Mouse (Mus musculus) intestine, postnatal 0 days (tissue): ENCODE measurements around the gene Myog. TPM values are rescaled to one million over a fixed set of nuclear protein-coding genes. Genes with fewer than 3 reads are reported as not detected.

Source experiments
- ATAC-seq: fragments of 200-750 bp; cut with Nextera tagmentation; 2 replicates; pipeline ENCODE4 v1.8.0; 2017; ENCODE audit warnings: mild to moderate bottlenecking, moderate TSS enrichment, moderate library complexity
- H3K27ac ChIP-seq: fragments of 300-500 bp; sonication (generic); 2 replicates; pipeline ENCODE4 v1.5.1; 2014; ENCODE audit warnings: mild to moderate bottlenecking, low read depth, low read length, moderate library complexity
- H3K27me3 ChIP-seq: fragments of 300-500 bp; sonication (generic); replicated peaks from 2 replicates; pipeline ENCODE4 v1.6.1; 2014; ENCODE audit warnings: low read length, mixed read lengths; ENCODE audit not compliant: control insufficient read depth, insufficient read depth
- H3K36me3 ChIP-seq: fragments of 300-500 bp; sonication (generic); 2 replicates; pipeline ENCODE4 v1.6.1; 2014; ENCODE audit warnings: mild to moderate bottlenecking, moderate library complexity; ENCODE audit not compliant: control insufficient read depth, insufficient read depth
- H3K4me1 ChIP-seq: fragments of 300-500 bp; sonication (generic); replicated peaks from 2 replicates; pipeline ENCODE4 v1.6.1; 2014; ENCODE audit warnings: antibody characterized with exemption, low read length, mixed read lengths; ENCODE audit not compliant: control insufficient read depth, insufficient read depth
- H3K4me2 ChIP-seq: fragments of 300-500 bp; sonication (generic); replicated peaks from 2 replicates; pipeline ENCODE4 v1.6.1; 2014; ENCODE audit warnings: low read depth, mild to moderate bottlenecking, moderate library complexity
- H3K4me3 ChIP-seq: fragments of 300-500 bp; sonication (generic); 2 replicates; pipeline ENCODE4 v1.5.1; 2014; ENCODE audit warnings: low read depth, low read length
- H3K9ac ChIP-seq: fragments of 300-500 bp; sonication (generic); 2 replicates; pipeline ENCODE4 v1.6.1; 2014; ENCODE audit warnings: mild to moderate bottlenecking, low read depth, low read length
- H3K9me3 ChIP-seq: fragments of 300-500 bp; sonication (generic); 2 replicates; pipeline ENCODE4 v1.6.1; 2016; ENCODE audit warnings: mixed run types; ENCODE audit not compliant: control insufficient read depth
- CTCF ChIP-seq: sonication (generic); IDR thresholded peaks from 2 replicates; pipeline ENCODE4 v1.5.1; 2016; ENCODE audit warnings: low read depth, mild to moderate bottlenecking, control low read depth, antibody characterized with exemption, moderate library complexity
- WGBS: fragments of 180-500 bp; shearing (Covaris S2); extraction: QIAGEN DNeasy Blood & Tissue Kit; methylation state at CpG from one replicate; pipeline ENCODE4 v1.1.7; 2014; 5-methylcytosine and 5-hydroxymethylcytosine counted together
- polyA plus RNA-seq: library from polyadenylated mRNA; unstranded; fragments of >200 nt; fragmentation: Nextera tagmentation; extraction: Ambion mirVana; gene quantifications from 2 replicates; pipeline ENCODE4 v1.2.1, GENCODE M21; 2015

The Myog gene
- polyA plus RNA-seq, 1 experiment from 2014 or later, result 0.08 TPM

DNA sequence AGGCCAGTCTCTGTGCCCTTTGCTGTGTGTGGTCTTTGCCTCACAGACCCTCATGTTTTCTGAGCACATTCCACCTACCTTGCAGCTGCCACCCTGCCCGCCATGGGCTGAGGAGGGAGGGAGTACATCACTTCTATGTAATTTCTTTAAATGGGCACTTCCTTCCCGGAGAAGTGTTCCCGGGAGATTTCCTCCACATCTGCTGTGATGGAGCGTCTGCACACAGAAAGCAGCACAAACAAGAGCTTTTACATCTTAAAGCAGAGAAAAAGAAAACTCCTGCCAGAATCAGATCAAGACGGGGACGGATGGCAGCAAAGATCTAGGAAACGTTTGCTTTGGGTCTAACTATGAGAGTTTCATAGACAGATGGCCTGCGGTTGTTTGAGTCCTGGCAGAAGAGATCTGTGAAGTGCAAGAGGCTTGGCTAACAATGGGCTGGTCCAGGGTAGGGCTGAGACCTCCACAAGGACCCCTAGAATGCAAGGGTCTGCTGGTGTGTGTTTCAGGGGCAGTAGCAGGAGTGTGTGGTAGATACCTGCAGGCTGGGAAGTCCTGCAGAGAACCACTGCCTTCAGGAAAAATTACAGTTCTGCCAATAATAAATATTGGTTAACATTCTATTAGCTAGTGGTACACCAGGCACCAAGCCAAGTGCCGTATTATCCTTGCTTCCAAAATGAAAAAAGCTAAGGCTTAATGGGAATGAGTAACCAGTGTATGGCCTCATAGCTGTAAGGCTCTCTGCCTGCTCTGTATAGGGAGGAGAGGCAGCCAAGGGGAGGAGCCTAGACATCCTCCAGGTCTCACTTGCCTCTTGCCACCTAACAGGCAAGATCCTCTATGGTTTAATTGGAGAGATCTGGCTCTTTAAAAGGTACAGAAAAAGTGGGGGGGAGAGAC is 16.0 kb upstream of the Myog start:
- Histone ChIP-seq H3K4me3 (no peak overlapping the region), H3K9ac (no peak overlapping the region), H3K27ac (no peak overlapping the region), H3K36me3 (no peaks in the 10 kb centered on the region), H3K4me1 (no peaks in the 10 kb centered on the region), H3K27me3 (no peaks in the 10 kb centered on the region), H3K9me3 (no peaks in the 10 kb centered on the region), H3K4me2 (no peak overlapping the region)
- ATAC-seq, result no peak
- no peak for TF ChIP-seq CTCF
- WGBS, result 54% methylated on average over 9 of the region's 9 CpGs

DNA sequence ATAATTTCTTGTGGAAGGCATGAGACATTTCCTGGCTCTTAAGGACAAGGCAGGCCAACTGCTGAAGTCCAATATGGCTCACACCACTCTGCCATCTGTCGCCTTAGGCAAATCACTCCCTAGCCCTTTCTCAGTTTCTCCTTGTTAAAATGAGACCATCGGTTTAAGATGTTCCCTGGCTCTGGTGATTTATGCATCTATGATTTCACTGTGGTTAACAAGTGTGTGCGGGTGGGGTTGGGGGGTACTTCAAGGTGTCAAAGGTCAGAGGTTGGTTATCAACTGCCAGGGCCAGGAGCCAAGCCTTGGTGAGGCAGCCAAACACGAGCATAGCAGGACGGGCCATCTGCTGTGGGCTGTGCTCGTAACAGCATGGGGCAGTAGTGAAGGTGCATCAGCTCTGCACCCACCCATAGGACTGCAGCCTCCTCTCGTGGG is 15.3 kb upstream of the Myog start:
- no peak overlapping the region for H3K4me2 ChIP-seq
- H3K27me3 ChIP-seq, result no peaks in the 10 kb centered on the region
- no peaks in the 10 kb centered on the region for H3K9me3 ChIP-seq
- H3K9ac ChIP-seq, result no peak overlapping the region
- TF ChIP-seq CTCF, result no peak
- no peak overlapping the region for H3K4me3 ChIP-seq
- no peak overlapping the region for H3K27ac ChIP-seq
- WGBS, result 71% methylated on average over 7 of the region's 7 CpGs
- no peaks in the 10 kb centered on the region for H3K36me3 ChIP-seq
- ATAC-seq, result no peak
- H3K4me1 ChIP-seq, result no peaks in the 10 kb centered on the region

DNA sequence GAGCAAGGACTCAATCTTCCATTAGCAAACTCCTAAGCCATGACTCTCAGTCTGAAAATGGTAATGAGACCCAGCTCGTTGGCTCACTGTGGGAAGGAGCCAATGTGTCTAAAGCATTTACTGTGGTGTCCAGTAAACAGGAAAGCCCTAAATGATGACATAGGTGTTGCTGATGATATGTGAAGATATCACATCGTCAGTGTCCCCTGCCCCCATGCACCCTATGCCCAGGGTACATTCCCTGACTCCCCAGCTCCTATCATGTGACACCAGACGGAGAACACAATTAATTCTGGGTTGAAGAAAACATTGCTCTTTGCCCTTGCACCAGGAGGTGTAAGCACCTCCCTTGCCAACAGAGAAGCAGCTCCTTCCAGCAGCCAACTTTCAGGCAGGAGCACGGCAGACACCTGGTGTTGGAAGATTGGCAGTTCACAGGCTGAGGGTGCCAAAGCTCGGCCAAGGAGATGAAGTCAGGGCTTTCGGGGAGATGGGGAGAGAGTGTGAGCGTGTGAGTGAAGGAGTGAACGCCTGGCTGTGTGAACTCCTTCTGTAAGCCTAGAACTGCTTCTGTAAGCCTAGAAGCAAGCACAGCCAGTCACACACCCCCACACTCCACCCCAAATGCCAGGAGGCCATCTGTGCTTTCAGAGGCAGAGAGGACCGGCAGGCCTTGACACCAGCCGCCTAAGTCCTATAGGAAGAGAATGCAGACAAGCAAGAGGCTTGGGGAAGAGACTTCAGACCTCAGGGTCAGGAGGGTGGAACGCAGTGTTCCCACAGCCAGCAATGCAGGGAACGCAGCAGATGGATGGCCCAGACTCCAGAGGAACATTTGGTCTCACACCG is 13.9 kb upstream of the Myog start:
- WGBS, result 60% methylated on average over 13 of the region's 13 CpGs
- no peak for ATAC-seq
- Histone ChIP-seq H3K4me3 (no peak overlapping the region), H3K36me3 (no peaks in the 10 kb centered on the region), H3K27ac (no peak overlapping the region), H3K9me3 (no peaks in the 10 kb centered on the region), H3K4me2 (no peak overlapping the region), H3K9ac (no peak overlapping the region), H3K4me1 (no peaks in the 10 kb centered on the region), H3K27me3 (no peaks in the 10 kb centered on the region)
- TF ChIP-seq CTCF, result no peak

DNA sequence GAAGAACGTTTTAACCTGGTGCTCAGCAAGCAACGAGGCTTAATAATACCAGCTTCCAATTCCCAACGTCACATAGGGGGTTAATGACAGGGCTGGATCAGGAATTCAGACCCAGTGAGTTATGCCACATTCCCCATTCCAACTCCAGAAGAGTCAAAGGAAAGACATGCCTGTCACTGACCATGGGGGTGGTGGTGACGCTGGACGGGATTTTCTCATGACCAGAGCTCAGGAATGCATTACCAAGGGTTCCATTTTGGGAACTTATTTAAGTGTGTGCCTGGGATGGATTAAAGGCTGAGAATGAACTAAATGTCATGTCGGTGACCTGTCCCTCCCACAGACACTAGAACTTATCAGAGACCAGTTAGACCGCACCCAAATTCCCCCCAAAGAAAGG is 13.0 kb upstream of the Myog start:
- H3K27ac ChIP-seq, result no peak overlapping the region
- no peaks in the 10 kb centered on the region for H3K36me3 ChIP-seq
- no peak overlapping the region for H3K4me2 ChIP-seq
- no peak overlapping the region for H3K9ac ChIP-seq
- 80% methylated on average over 7 of the region's 7 CpGs for WGBS
- no peaks in the 10 kb centered on the region for H3K27me3 ChIP-seq
- no peak for ATAC-seq
- no peaks in the 10 kb centered on the region for H3K4me1 ChIP-seq
- H3K4me3 ChIP-seq, result no peak overlapping the region
- TF ChIP-seq CTCF, result no peak
- H3K9me3 ChIP-seq, result no peaks in the 10 kb centered on the region

DNA sequence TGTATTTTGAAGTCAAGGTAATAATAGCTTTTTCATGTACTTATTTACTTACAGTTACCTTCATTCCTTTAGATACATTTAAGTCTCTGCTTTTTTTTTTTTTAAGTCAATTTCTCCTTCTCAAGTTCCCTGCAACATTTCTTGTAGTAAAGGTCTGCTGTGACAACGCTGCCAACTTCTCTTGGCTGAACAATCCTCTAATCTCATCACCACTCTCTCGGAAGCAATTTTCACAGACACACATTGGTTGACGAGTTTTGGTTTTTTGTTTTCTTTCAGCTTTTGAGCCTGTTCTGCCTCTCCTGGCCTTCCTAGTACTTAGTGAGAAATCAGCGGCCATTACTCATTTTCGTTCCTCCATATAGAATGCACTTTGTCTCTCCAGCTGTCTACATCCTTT is 9.6 kb upstream of the Myog start:
- no peaks in the 10 kb centered on the region for H3K27me3 ChIP-seq
- H3K4me2 ChIP-seq, result no peak overlapping the region
- no peak for TF ChIP-seq CTCF
- no peaks in the 10 kb centered on the region for H3K4me1 ChIP-seq
- no peaks in the 10 kb centered on the region for H3K9me3 ChIP-seq
- H3K4me3 ChIP-seq, result no peak overlapping the region
- H3K36me3 ChIP-seq, result no peaks in the 10 kb centered on the region
- H3K27ac ChIP-seq, result no peak overlapping the region
- no peak overlapping the region for H3K9ac ChIP-seq
- 85% methylated on average over 5 of the region's 5 CpGs for WGBS
- ATAC-seq, result no peak

DNA sequence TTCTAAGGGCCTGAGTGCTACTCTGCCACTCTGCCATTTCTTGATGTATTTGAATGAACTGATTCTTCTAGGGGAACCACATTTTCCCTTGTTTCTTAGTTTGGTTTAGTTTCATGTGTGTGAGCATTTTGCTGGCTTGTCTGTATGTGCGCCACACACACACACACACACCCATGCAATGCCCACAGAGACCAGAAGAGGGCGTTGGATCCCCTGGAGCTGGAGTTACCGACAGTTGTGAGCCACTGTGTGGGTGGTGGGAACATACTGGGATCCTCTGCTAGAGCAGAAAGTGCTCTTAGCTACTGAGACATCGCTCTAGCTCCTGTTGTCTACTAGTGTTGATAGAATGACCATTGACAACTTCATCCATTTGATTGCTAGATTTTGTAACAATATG is 8.2 kb upstream of the Myog start:
- H3K9ac ChIP-seq, result no peak overlapping the region
- WGBS, result 76% methylated on average over 4 of the region's 4 CpGs
- H3K27me3 ChIP-seq, result no peaks in the 10 kb centered on the region
- H3K4me2 ChIP-seq, result no peak overlapping the region
- H3K27ac ChIP-seq, result no peak overlapping the region
- H3K4me3 ChIP-seq, result no peak overlapping the region
- ATAC-seq, result no peak
- H3K36me3 ChIP-seq, result no peaks in the 10 kb centered on the region
- H3K4me1 ChIP-seq, result no peaks in the 10 kb centered on the region
- TF ChIP-seq CTCF, result peak; percentile 23; the same call in 1 of the 2 replicates
- no peaks in the 10 kb centered on the region for H3K9me3 ChIP-seq
